Mouse (Mus musculus) v-Abl transformed pro-B cells (cell line): Measurements from ENCODE around the gene Lancl1.

Source experiments
- in situ Hi-C, 2 experiments: fragments of 400-800 bp; cut with MboI; formaldehyde crosslinking; loops; one replicate each; pipeline ENCODE4 v1.15.1; 2025; ENCODE audit not compliant: unreplicated experiment in 2 of 2

Lancl1 gene

DNA sequence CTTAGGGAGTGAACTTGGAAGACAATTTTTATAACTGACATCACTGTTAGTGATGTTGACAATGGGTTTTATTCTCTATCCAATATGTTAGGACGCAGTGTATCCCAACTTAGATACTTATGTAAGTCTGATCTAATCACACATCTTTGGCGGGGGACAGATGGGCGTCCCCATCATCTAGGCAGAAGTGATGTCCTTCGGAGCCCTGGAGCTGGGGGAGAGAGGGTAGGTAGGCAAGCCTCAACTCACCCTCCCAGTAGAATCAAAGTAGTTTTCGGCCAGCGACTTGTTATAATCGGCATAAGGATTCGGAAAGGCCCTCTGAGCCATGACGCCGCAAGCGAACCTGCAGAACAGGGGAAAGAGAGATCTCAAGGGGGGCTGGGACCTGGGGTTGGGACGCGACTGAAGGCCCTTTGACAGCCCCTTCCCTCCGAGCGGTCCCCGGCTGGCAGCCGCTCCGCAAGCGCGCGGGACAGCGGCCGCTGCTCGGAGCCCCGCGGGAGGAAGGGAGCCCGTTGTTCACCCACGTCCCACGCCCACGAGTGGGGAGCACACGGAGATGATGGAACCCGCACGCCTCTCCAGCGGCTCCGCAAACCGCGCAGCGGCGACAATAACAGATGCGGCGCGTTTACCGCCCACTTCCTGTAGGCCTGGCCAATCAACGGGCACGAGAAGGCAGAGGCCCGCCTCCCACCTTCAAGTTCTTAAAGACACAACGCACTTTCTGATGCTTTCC is at the start of gene Lancl1:
Lancl1 (minus strand) TSS at position 627 of the 742 bp plus-strand sequence.
- in situ Hi-C loops: loop anchor here in 1 of 2 experiments (25.0 kb wide), 1 partner anchor 1851 kb away; the partner anchor contains the start of genes Idh1 and Pikfyve

DNA sequence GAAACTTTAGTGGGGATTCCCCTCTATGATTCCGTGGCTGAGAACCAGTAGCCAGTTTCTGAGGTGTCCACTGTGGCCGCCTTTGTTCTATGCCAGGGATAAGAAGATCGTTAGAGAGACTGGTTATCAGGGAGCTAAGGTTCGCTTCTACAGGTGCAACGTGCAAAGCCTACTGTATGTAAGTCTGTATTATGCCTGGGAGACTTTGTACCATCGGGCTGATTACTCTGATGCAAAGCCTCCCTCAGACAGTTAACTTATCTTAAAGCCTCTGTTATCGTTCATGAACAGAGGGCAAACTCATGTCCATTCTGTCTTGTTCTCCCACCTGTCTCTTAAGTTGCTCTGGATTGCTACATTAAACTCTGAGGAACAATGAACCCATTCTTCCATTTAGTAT is 40.5 kb upstream of the Lancl1 start:
- in situ Hi-C loops: no loop called here

DNA sequence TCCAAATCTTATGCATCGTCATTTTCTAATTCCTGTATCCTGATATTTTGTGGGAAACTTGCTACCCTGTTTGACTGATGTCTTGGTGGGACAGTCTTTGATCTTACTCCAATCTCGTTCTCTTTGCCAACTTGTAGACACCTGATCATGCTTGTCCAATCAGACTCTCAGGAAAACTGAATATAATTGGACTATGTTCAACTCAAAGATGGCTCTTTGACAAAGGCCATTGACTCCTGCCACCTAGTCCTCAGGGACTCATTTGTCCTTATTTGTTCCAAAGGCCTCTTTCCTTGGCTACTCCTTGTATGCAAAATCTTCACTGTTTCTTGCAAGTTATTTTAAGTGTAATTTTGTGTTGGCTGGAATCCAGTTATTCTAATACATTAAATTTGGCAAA is 40.0 kb upstream of the Lancl1 start:
- in situ Hi-C loops: no loop called here

DNA sequence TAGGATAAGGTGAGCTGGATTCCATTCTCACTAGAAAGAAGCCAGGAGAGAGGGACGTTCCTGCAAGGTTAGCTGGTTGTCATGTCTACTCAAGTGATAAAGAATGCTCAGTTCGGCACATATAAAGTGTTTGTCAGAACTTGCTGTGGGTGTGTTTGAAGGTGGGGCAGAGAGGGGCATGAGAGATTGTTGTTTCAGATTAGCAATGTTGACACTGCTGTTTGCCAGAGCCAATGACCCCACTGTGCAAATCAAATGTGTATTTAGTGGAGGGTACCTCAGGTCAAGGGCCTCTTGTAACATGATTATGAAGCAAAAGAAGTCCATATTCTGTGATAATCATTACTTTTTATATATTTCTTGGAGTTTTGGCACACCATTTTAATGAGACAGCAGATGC is 39.1 kb upstream of the Lancl1 start:
- in situ Hi-C loops: no loop called here

DNA sequence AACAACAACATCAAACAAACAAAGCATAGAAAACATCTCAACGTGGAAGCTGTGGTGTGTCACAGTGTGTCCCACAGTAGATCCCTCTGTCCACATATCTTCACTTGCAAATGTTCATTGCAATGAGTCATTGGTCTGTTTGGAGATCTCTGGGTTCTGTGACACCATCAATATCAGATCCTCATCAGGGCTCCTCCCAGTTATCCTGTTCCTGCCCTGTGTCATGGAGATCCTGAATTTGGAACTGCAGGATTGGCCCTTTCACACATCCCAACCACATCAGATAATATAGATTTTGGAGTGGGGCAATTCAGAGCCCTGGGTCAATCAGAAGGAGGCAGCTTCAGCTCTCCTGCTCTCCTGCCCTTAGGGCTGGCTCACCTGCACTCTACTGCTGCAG is 28.9 kb upstream of the Lancl1 start:
- in situ Hi-C loops: no loop called here

DNA sequence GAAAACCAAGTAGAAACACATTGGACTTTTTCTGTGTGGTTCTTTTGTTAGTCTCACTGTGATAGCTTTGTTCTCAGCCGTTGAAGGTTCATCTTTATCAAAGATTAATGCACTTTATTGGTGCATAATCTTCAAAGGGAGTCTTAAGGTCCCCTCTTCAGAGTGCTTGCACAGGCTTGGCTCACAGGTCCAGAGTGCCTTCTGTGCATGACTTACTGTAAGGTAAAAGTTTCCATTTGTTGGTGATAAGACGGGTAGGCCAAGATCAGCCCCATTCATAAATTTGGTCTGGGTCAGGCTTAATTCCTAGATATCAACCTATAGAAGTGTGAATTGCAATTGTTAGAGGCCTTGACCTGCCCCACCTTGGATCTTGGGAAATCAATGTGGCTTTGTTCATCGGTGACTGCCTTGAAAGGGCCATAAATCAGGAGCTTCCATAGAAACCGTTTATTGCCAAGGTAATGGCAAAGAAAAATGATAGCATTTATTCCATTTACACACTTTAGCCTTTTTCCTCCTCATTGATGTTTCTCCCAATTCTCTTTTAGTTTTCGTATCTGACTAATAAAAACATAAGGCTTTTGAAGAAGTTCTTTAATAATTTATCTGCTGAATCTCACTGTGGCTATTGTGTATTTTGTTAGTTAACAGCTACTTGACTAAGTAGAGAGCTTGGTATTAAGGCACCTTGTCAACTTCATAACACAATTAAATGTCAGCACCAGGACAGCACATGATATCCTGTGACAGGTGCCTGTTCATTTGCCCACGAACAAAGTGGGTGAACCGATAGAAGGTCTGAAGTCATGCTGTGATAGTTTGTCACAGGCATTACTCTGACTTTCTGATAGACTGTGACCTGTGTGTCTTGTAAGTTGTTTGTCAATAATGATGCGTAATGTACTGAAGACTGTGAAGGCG is 26.9 kb upstream of the Lancl1 start:
- in situ Hi-C loops: no loop called here

DNA sequence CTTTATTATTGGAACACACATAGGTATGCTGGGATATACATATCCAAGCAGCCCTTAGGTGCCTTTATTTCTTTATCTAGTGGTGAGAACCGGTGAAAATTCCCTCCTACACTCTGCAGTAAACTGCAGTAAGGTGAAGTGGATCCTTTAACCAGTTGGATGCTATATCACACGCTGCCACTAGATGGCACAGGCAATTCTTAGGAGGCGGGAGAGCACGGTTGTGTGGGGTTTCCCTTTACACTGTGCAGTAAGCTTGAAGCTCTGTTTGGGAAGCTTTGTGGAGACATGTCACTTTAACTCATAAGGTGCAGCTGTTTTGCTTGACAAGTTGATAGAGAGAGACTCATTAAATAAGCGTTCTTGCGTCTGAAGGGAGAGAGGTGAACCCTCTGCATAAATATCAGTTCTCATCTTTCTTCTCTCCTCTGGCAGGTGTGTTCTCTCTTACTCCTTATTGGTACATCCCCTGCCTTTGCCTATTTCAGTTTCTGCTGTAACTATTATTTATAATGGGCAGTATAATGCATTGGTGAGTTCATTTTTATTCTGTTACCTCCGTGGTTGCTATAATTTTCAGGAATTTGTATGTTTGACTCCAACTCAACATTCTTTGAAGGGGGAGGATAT is 22.9 kb upstream of the Lancl1 start:
- in situ Hi-C loops: no loop called here

DNA sequence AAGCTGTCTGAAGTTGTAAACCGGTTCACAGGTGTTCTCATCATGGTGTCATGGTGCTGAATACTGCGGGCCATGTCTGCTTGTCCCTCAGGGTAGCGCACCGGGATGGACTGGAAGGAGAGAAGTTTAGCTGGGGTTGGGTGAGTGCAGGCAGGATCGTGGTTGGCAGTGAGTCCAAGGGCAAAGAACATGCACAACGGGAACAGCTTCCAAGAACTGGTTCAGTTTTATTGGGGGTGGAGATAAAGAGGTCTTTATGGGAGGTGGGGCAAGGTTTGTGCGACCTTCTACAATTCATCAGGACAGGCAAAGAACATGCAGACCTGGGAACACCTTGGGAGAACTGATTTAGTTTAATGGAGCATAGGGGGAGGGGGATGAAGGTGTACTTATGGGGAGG is 17.1 kb upstream of the Lancl1 start:
- in situ Hi-C loops: no loop called here

DNA sequence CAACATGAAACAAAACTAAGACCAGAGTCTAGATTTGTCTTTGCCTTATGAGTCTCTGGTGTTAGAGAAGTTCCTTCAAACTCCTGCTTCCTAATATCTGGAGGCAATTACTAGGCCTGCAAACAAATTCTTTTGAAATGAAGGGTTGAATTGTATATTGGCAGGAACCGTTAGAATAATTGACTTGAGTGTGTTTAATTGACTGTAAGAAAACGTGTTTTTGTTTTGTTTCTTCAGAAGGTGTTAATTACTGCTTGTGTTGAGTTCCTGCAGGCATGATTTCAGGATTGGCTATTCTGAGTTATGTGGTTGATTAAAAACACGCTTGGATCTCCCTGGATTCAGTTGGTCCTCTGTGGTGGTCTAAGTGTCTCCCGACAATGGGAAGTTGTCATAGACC is 14.0 kb upstream of the Lancl1 start:
- in situ Hi-C loops: no loop called here

DNA sequence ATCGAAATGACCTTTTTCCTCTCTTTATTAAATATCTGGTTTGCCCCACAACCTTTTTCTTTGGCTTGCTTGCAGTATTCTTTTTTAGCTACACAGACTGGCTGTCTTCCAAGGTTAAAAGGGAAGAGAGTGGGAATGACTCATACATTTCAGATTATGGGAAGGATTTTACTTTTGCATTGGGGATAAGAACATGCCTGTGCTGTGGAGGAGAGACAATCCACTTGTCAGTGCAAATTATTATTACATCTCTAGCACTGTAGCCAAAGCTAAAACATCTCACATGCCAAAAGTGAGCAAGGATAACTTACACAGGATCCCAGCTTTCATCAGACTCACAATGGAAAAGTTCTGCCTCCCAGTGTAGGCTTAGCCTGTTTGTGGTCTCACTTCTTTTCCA is 10.9 kb upstream of the Lancl1 start:
- in situ Hi-C loops: loop anchor here in 1 of 2 experiments (25.0 kb wide), 1 partner anchor 1862 kb away; the partner anchor contains the start of genes Idh1 and Pikfyve

DNA sequence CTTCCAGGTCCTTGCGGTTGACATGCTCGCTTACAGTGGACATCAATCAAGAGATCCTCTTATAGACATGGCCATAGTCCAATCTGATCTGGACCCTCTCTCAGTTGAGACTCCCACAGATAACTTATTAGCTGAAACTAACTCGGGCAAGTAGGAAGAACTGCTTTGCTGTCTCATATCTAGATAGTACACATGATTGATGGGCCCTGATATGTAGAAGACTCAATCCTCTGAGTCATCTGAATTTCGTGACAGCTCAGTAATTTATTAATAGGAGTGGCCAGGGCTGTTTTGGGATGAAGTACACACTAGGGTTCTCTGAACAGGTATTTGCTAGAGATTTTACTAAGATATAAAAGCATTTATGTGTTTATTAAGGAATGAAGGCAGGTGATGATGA is 10.0 kb upstream of the Lancl1 start:
- in situ Hi-C loops: loop anchor here in 1 of 2 experiments (25.0 kb wide), 1 partner anchor 1861 kb away; the partner anchor contains the start of genes Idh1 and Pikfyve

DNA sequence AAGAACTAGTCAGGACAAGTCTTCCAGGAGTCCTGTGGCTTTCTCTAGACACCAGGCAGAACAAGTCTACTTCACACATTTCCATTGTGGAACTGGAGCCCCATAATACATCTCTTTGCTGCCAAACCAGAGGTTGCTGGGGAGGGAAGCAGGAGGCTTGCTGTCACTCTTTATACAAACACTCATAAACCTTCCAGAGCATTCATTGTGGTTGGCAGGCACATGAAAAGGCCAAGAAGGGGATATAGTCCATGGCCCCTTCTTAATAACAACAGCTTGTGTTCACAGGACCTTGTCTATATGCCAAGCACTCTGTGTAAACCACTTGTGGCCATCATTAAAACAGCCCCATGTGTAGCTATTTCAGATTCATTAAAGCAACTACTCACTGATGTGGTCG is 6.4 kb upstream of the Lancl1 start:
- in situ Hi-C loops: loop anchor here in 1 of 2 experiments (25.0 kb wide), 1 partner anchor 1858 kb away; the partner anchor contains the start of genes Idh1 and Pikfyve

DNA sequence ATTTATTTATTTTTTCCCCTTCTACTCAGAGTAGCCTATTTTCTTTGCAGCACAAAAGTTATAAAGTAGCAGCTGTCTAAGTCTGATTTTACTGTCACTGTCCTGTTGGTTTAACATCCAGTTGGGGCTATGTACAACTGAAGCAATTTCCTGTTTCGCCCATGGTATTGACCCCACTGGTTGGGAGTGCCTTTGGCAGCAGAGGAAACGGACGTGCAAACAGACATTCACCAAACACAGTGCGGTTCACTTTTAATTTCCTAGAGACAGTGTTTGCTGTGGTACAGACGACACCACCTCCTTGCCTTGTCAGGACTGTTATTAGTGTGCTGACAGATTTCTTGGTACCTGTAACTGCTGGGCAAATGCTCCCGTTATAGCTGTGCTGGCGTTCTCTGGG is 3.9 kb upstream of the Lancl1 start:
- in situ Hi-C loops: loop anchor here in 1 of 2 experiments (25.0 kb wide), 1 partner anchor 1855 kb away; the partner anchor contains the start of genes Idh1 and Pikfyve

DNA sequence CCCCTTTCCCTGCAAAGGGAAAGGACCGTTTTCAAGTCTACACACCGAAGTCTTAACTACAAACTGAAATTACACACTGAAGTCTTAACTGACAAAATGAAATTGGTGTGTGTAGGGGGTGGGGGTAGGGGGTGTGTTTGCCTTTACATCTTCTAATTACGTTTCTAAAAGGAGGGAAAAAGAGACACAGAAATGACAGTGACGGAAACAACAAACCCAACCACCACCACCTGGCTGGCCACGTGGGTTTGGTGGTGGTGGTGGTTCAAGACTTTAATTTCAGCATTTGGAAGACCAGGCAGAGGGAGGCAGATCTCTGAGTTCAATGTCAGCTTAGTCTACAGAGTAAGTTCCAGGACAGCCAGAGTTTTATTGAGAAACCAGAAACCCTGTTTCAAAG is 411 bp upstream of the Lancl1 start:
- in situ Hi-C loops: loop anchor here in 1 of 2 experiments (25.0 kb wide), 1 partner anchor 1852 kb away; the partner anchor contains the start of genes Idh1 and Pikfyve

DNA sequence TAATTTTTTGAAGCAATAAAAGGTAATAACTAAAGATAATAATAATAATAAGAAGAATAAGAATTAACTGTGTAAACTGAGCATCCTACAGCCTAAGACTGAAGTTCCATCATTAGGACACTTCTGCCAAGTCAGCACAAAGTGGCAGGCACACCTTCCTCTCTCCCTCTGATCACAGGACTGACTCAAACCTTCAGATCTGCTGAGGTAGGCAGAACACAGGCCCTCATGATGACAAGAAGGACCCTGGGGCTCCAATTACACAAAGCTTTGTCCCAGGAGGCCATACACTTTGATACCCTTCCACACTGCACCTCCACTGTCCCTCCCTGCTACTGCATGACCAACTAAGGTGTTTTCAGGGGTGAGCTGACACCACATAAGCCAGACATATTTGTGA is 1.5 kb downstream of the Lancl1 start:
- in situ Hi-C loops: loop anchor here in 1 of 2 experiments (25.0 kb wide), 1 partner anchor 1850 kb away; the partner anchor contains the start of genes Idh1 and Pikfyve

DNA sequence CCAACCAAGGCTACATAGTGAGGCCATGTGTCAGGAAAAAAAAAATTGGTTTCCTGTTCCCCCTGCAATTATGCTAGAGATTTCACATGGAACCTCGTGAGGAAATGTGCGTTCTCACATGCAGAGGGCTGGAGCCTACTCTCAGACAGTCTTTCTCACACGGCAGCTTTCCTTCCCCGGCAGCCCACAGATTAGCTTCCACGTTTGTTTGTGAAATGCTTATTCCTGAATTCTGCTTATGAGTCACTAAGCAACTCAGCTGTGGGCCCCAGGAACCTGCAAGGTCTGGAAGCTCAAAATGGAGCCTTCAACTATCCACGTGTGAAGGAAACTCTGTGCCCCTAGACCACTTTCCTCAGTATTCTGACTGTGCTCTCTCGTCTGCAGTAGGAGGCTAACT is 5.4 kb downstream of the Lancl1 start:
- in situ Hi-C loops: loop anchor here in 1 of 2 experiments (25.0 kb wide), 1 partner anchor 1846 kb away; the partner anchor contains the start of genes Idh1 and Pikfyve

DNA sequence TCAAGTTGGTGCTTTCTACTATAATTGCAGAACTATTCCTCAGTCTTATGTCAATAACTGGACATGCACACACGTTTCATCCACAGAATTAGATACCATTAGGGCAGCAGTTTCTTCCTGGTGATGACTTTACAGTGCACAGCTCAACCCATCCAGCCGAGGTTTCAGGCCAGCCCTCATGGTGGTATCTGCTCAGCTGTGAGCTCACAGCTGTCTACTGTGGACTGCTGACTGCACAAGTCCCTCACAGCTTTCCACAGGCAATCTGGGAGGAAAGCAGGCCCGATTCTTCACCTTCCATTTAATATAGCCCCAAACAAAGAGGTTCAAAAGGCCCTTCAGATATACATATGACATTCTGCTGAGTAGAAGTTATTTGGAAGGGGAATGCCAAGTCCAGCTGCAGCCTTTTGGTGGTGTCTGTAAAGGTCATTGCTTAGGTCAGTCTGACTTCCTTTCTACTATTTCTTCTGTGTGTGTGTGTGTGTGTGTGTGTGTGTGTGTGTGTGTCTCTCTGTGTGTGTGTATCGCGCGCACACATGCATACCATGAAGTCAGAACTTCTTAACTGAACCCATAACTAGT is 11.7 kb downstream of the Lancl1 start:
- in situ Hi-C loops: loop anchor here in 1 of 2 experiments (25.0 kb wide), 1 partner anchor 1840 kb away; the partner anchor contains the start of genes Idh1 and Pikfyve

DNA sequence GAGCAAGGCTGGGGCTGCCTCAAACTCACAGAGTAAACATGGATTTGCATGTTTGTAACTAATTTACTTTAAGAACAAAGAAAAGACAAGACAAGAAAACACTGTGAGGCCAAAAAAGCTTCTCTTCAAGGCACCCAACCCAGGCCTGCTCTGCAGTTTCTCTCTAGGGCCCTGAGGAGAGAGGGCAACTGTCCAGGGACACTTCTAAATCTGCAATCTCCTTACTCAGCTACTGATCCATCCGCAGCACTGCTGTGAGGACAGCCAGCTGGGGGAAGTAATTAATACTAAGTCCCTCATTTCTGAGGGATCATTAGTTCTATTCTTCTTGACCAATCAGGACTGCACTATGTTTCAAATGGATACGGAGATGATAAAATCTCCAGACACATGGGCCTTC is 12.5 kb downstream of the Lancl1 start:
- in situ Hi-C loops: loop anchor here in 1 of 2 experiments (25.0 kb wide), 1 partner anchor 1839 kb away; the partner anchor contains the start of genes Idh1 and Pikfyve

DNA sequence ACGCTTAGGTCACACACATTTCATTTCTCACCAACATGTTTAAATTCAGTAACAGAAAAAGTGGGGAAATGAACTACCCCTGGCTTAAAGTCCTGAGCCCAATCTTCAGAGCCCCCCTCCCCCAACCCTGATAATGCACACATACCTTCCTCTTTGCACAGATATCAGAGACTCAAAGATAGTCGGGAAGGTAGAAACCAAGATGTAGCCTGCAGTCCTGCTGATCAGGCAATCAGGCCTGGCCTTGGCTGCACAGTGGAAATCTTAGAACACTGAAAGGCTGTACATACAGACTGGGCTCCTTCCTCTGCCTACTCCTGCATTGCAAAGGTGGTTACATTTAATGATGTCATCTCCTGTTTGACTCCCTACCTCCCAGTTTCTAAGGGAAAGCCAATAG is 15.9 kb downstream of the Lancl1 start:
- in situ Hi-C loops: loop anchor here in 1 of 2 experiments (25.0 kb wide), 1 partner anchor 335 kb away; no protein-coding TSS in a partner anchor

DNA sequence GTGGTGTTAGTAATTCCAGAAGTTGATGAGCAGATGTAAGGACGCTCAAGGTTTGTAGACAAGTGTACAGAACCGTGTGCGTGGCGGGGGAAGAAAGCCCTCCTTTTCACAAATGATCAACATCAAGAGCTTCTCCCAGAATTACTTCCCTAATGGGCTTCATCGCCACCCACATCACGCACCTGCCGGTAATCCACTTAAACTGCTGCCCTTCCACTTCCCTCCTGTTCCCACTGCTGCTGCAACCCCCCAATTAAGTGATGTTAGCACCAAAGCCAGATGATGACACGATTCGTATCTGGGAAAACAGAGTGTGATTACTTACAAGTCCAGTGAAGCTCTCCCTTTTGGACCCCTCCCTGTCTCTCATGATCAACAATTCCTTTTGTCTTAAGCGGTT is 16.6 kb downstream of the Lancl1 start:
- in situ Hi-C loops: loop anchor here in 1 of 2 experiments (25.0 kb wide), 1 partner anchor 335 kb away; no protein-coding TSS in a partner anchor
